Mouse (Mus musculus) heart, postnatal 0 days (tissue): Measurements from ENCODE around the gene Irx6.

Source experiments
- CTCF ChIP-seq: IDR thresholded peaks from 2 replicates; pipeline ENCODE4 v1.5.1; 2016; ENCODE audit warnings: antibody characterized with exemption, control low read depth, low read depth
- EP300 ChIP-seq: IDR thresholded peaks from 2 replicates; pipeline ENCODE4 v1.6.1; 2016; ENCODE audit warnings: antibody characterized with exemption, low read depth

GRCm38 (mm10) chr8:92713286-92713685, 39.2 kb downstream of the Irx6 start:
- no peak for TF ChIP-seq CTCF
- TF ChIP-seq EP300, result no peak
